Mouse (Mus musculus): ENCODE results near the gene Mzf1. TPM values are rescaled to one million over a fixed set of nuclear protein-coding genes. Genes with fewer than 3 reads are reported as not detected.

The Mzf1 gene
- polyA plus RNA-seq, 1 experiment from 2014 or later = 0.77 TPM

DNA sequence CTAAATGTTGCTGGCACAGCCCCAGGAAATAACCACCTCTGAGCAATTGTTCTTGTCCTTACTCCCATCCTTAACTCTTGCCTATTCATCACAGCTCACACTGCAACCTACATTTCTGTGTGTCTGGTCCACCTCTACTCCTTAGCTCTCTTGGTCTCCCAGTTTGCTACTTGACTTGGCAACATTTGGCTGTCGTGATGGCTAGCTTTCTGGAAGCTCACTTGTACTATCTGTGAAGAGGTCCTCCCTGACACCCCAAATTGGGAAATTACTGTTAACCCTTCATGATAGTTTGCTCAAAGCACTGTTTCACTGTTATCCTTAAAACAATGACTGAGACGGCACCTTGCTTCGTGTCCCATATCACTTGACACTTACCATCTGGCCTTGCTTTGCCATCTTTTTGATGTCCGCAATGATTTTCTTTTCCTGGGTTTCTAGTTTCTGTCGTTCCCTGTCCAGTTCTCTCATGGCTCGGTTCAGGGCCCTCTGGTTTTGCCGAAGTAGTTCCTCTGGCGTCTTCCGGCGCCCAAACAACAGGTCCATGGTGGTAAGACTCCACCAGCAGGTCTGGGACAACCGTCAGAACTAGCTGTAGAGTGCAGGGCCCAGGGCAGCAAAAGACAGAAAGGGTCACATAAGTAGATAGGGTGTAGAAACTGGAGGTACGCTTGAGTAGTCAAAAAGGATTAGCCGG lies 21.0 kb downstream of the Mzf1 start:
- peaks cover 44% of the 10 kb centered on the region for H3K4me1 ChIP-seq
- H3K9me3 ChIP-seq (replicated peaks) = no peaks in the 10 kb centered on the region
- no peak for ATAC-seq
- peak overlapping the region; percentile 86 for H3K4me3 ChIP-seq
- peak overlapping the region; percentile 89 for H3K9ac ChIP-seq
- H3K36me3 ChIP-seq = peaks cover 72% of the 10 kb centered on the region
- peak overlapping the region; percentile 81 for H3K4me2 ChIP-seq
- WGBS (ENCODE audit: insufficient replicate concordance) = 45% methylated on average over 13 of the region's 13 CpGs
- H3K27me3 ChIP-seq (replicated peaks) = no peaks in the 10 kb centered on the region
- peak overlapping the region; percentile 98 for H3K27ac ChIP-seq

DNA sequence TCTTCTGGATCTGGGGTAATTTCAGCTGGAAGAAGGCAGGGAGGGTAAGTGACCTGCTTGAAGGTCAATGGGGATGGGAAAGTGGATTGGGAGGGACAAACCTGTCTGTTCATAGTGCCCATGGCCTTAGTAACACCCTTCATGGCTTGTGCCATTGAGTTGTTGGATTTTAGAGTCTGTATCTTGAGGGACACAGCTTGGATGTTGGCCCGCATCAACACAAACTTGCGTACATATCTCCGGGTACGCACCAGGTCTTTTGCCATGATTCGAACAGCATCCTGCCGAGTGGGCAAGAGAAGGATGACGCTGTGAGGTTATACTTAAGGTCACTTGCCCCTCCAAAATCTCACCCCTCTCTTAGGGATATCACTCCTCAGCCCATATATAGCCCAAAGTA lies 22.0 kb downstream of the Mzf1 start:
- WGBS (ENCODE audit: insufficient replicate concordance) = 93% methylated on average over 7 of the region's 7 CpGs
- H3K36me3 ChIP-seq = peaks cover 83% of the 10 kb centered on the region
- no peak for ATAC-seq
- H3K9ac ChIP-seq = no peak overlapping the region
- peak overlapping the region; percentile 81; the same call in 1 of the 2 replicates for H3K4me2 ChIP-seq
- H3K4me1 ChIP-seq = peaks cover 42% of the 10 kb centered on the region
- H3K4me3 ChIP-seq = no peak overlapping the region
- no peaks in the 10 kb centered on the region for H3K27me3 ChIP-seq (replicated peaks)
- H3K27ac ChIP-seq = no peak overlapping the region
- no peaks in the 10 kb centered on the region for H3K9me3 ChIP-seq (replicated peaks)

GRCm38 (mm10) chr7:13031983-13032382 lies 22.6 kb downstream of the Mzf1 start:
- H3K4me2 ChIP-seq = no peak overlapping the region
- H3K4me1 ChIP-seq = peaks cover 44% of the 10 kb centered on the region
- no peak overlapping the region for H3K27ac ChIP-seq
- 72% methylated on average over 2 of the region's 2 CpGs for WGBS (ENCODE audit: insufficient replicate concordance)
- H3K9me3 ChIP-seq (replicated peaks) = no peaks in the 10 kb centered on the region
- peaks cover 88% of the 10 kb centered on the region for H3K36me3 ChIP-seq
- no peak overlapping the region for H3K4me3 ChIP-seq
- no peak for ATAC-seq
- H3K27me3 ChIP-seq (replicated peaks) = no peaks in the 10 kb centered on the region
- H3K9ac ChIP-seq = no peak overlapping the region

GRCm38 (mm10) chr7:13031069-13031468 lies 23.5 kb downstream of the Mzf1 start:
- Histone ChIP-seq H3K27me3 (replicated peaks) (no peaks in the 10 kb centered on the region), H3K4me2 (no peak overlapping the region), H3K36me3 (peaks cover 92% of the 10 kb centered on the region), H3K4me3 (no peak overlapping the region), H3K9ac (no peak overlapping the region), H3K4me1 (peaks cover 44% of the 10 kb centered on the region), H3K9me3 (replicated peaks) (no peaks in the 10 kb centered on the region), H3K27ac (no peak overlapping the region)
- 75% methylated on average over 5 of the region's 5 CpGs for WGBS (ENCODE audit: insufficient replicate concordance)
- no peak for ATAC-seq

- H3K27ac ChIP-seq = no peak overlapping the region
- WGBS (ENCODE audit: insufficient replicate concordance) = 86% methylated on average over 4 of the region's 4 CpGs
- no peak overlapping the region for H3K4me2 ChIP-seq
- peaks cover 40% of the 10 kb centered on the region for H3K4me1 ChIP-seq
- ATAC-seq = no peak
- peaks cover 88% of the 10 kb centered on the region for H3K36me3 ChIP-seq
- H3K9me3 ChIP-seq (replicated peaks) = no peaks in the 10 kb centered on the region
- H3K4me3 ChIP-seq = no peak overlapping the region
- H3K9ac ChIP-seq = no peak overlapping the region
- H3K27me3 ChIP-seq (replicated peaks) = no peaks in the 10 kb centered on the region
These were observed 25.6 kb downstream of the Mzf1 start for GRCm38 (mm10) chr7:13028986-13029385.

GRCm38 (mm10) chr7:13025511-13026112 lies 29.0 kb downstream of the Mzf1 start:
- Histone ChIP-seq H3K4me3 (peak overlapping the region; percentile 98), H3K36me3 (peaks cover 55% of the 10 kb centered on the region), H3K4me1 (peaks cover 36% of the 10 kb centered on the region), H3K9me3 (replicated peaks) (no peaks in the 10 kb centered on the region), H3K4me2 (peak overlapping the region; percentile 98), H3K9ac (peak overlapping the region; percentile 96), H3K27me3 (replicated peaks) (no peaks in the 10 kb centered on the region), H3K27ac (peak overlapping the region; percentile 99)
- WGBS (ENCODE audit: insufficient replicate concordance) = 29% methylated on average over 4 of the region's 4 CpGs
- ATAC-seq = no peak

- Histone ChIP-seq H3K4me2 (peak overlapping the region; percentile 98), H3K4me3 (peak overlapping the region; percentile 98), H3K27ac (peak overlapping the region; percentile 99), H3K9me3 (replicated peaks) (no peaks in the 10 kb centered on the region), H3K27me3 (replicated peaks) (no peaks in the 10 kb centered on the region), H3K36me3 (peaks cover 47% of the 10 kb centered on the region), H3K4me1 (peaks cover 36% of the 10 kb centered on the region), H3K9ac (peak overlapping the region; percentile 96)
- under 1% methylated on average over 43 of the region's 44 CpGs for WGBS (ENCODE audit: insufficient replicate concordance)
- peak; percentile 65 for ATAC-seq
These were observed 29.8 kb downstream of the Mzf1 start for GRCm38 (mm10) chr7:13024805-13025204.

GRCm38 (mm10) chr7:13023928-13024731 lies 30.4 kb downstream of the Mzf1 start:
- H3K4me2 ChIP-seq = peak overlapping the region; percentile 98
- WGBS (ENCODE audit: insufficient replicate concordance) = under 1% methylated on average over 78 of the region's 95 CpGs
- peak overlapping the region; percentile 99 for H3K27ac ChIP-seq
- H3K36me3 ChIP-seq = peaks cover 40% of the 10 kb centered on the region
- no peaks in the 10 kb centered on the region for H3K9me3 ChIP-seq (replicated peaks)
- ATAC-seq = peak; percentile 81
- H3K27me3 ChIP-seq (replicated peaks) = peaks cover 5% of the 10 kb centered on the region; the same call in 1 of the 2 replicates
- H3K4me1 ChIP-seq = peaks cover 36% of the 10 kb centered on the region
- peak overlapping the region; percentile 98 for H3K4me3 ChIP-seq
- peak overlapping the region; percentile 96 for H3K9ac ChIP-seq

GRCm38 (mm10) chr7:13022773-13023535 lies 31.6 kb downstream of the Mzf1 start:
- Histone ChIP-seq H3K27ac (peak overlapping the region; percentile 99), H3K4me3 (peak overlapping the region; percentile 98), H3K27me3 (replicated peaks) (peaks cover 8% of the 10 kb centered on the region; the same call in 1 of the 2 replicates), H3K36me3 (peaks cover 28% of the 10 kb centered on the region), H3K9me3 (replicated peaks) (no peaks in the 10 kb centered on the region), H3K4me2 (peak overlapping the region; percentile 98), H3K4me1 (peaks cover 40% of the 10 kb centered on the region), H3K9ac (peak overlapping the region; percentile 96)
- ATAC-seq = peak; percentile 44
- 5% methylated on average over 30 of the region's 31 CpGs for WGBS (ENCODE audit: insufficient replicate concordance)

- Histone ChIP-seq H3K9ac (no peak overlapping the region), H3K27ac (no peak overlapping the region), H3K27me3 (replicated peaks) (peaks cover 8% of the 10 kb centered on the region; the same call in 1 of the 2 replicates), H3K9me3 (replicated peaks) (no peaks in the 10 kb centered on the region), H3K4me1 (peaks cover 25% of the 10 kb centered on the region), H3K4me3 (no peak overlapping the region), H3K36me3 (no peaks in the 10 kb centered on the region), H3K4me2 (no peak overlapping the region)
- WGBS (ENCODE audit: insufficient replicate concordance) = 73% methylated on average over 1 of the region's 1 CpGs
- ATAC-seq = no peak
These were observed 39.3 kb downstream of the Mzf1 start for GRCm38 (mm10) chr7:13015217-13015616.

- H3K4me1 ChIP-seq = peaks cover 27% of the 10 kb centered on the region
- 39% methylated on average over 6 of the region's 6 CpGs for WGBS (ENCODE audit: insufficient replicate concordance)
- H3K4me2 ChIP-seq = no peak overlapping the region
- no peaks in the 10 kb centered on the region for H3K9me3 ChIP-seq (replicated peaks)
- no peak for ATAC-seq
- no peak overlapping the region for H3K27ac ChIP-seq
- H3K9ac ChIP-seq = no peak overlapping the region
- no peaks in the 10 kb centered on the region for H3K36me3 ChIP-seq
- H3K4me3 ChIP-seq = no peak overlapping the region
- H3K27me3 ChIP-seq (replicated peaks) = peaks cover 6% of the 10 kb centered on the region; the same call in 1 of the 2 replicates
These were observed 40.2 kb downstream of the Mzf1 start for GRCm38 (mm10) chr7:13014275-13014839.

All from liver, embryonic 12.5 days (tissue).